17 mouse cellular contexts compared by ENCODE assay signal in genomic region chr12:80041510-80042324, GRCm38 (mm10).
A peak's percentile ranks its signal among the peaks of the same experiment; 100 is the strongest.
DNase-seq lines count a peak whose midpoint lies in the region; ATAC-seq lines count a peak whose summit lies in the region.
"Had no signal": no experiment of that assay in that cellular context is flagged by ENCODE, and none has a peak within 500 bp of the region (broad histone marks: within the 10 kb centered on the region; RNA-seq: fewer than 3 reads in every experiment).

No protein-coding gene starts in this region.

- no peak overlapping the region for H3K4me2 ChIP-seq in forebrain, embryonic 11.5 days (ENCODE audit: low read depth, low read length, severe bottlenecking)
- no peak overlapping the region for H3K4me2 ChIP-seq in intestine, embryonic 16.5 days (ENCODE audit: low read depth, low read length)
- H3K4me2 ChIP-seq: forebrain, embryonic 13.5 days; hindbrain, embryonic 12.5 days; lung, embryonic 15.5 days had no signal

- H3K27me3 ChIP-seq in forebrain, embryonic 10.5 days (ENCODE audit: poor library complexity, severe bottlenecking): no peaks in the 10 kb centered on the region
- no peaks in the 10 kb centered on the region for H3K27me3 ChIP-seq in forebrain, embryonic 11.5 days (ENCODE audit: control insufficient read depth, insufficient read depth, low read length)
- H3K27me3 ChIP-seq in intestine, embryonic 16.5 days (replicated peaks; ENCODE audit: control insufficient read depth, insufficient read depth, low read length): no peaks in the 10 kb centered on the region
- H3K27me3 ChIP-seq in splenic B cell, adult 2 months (ENCODE audit: control insufficient read depth, insufficient read depth, low read length, poor library complexity, severe bottlenecking): no peaks in the 10 kb centered on the region
- H3K27me3 ChIP-seq: forebrain, embryonic 13.5 days; hindbrain, embryonic 12.5 days; lung, embryonic 15.5 days had no signal

- peaks cover 39% of the 10 kb centered on the region for H3K4me1 ChIP-seq in forebrain, embryonic 10.5 days
- H3K4me1 ChIP-seq in forebrain, embryonic 11.5 days (replicated peaks; ENCODE audit: control insufficient read depth, insufficient read depth, low read length): no peaks in the 10 kb centered on the region
- H3K4me1 ChIP-seq in intestine, embryonic 16.5 days (ENCODE audit: control insufficient read depth, insufficient read depth, low read length): peaks cover 9% of the 10 kb centered on the region; the same call in 1 of the 2 replicates
- H3K4me1 ChIP-seq: forebrain, embryonic 13.5 days had no signal

- H3K27ac ChIP-seq in forebrain, embryonic 10.5 days: peak overlapping the region; percentile 36; the same call in 1 of the 2 replicates
- no peak overlapping the region for H3K27ac ChIP-seq in forebrain, embryonic 11.5 days (ENCODE audit: low read depth, low read length)
- peak overlapping the region; percentile 50 for H3K27ac ChIP-seq in intestine, embryonic 16.5 days (ENCODE audit: low read length)
- H3K27ac ChIP-seq: forebrain, embryonic 13.5 days; hindbrain, embryonic 12.5 days; lung, embryonic 15.5 days had no signal

- no peak for ATAC-seq in forebrain, embryonic 11.5 days (replicated peaks; ENCODE audit: low FRiP score)
- peak; percentile 90 for ATAC-seq in intestine, embryonic 16.5 days
- ATAC-seq: activated CD4-positive, CD25-positive, alpha-beta regulatory T cell, adult 4 months; forebrain, embryonic 13.5 days; inflammation-experienced regulatory T-cells, adult 6 months had no signal

- H3K36me3 ChIP-seq in forebrain, embryonic 10.5 days (replicated peaks): no peaks in the 10 kb centered on the region
- H3K36me3 ChIP-seq in forebrain, embryonic 11.5 days (ENCODE audit: control insufficient read depth, insufficient read depth, low read length): no peaks in the 10 kb centered on the region
- no peaks in the 10 kb centered on the region for H3K36me3 ChIP-seq in intestine, embryonic 16.5 days (ENCODE audit: control insufficient read depth, insufficient read depth, low read length)
- H3K36me3 ChIP-seq in splenic B cell, adult 2 months (ENCODE audit: control insufficient read depth, insufficient read depth, low read length, poor library complexity, severe bottlenecking): no peaks in the 10 kb centered on the region
- H3K36me3 ChIP-seq: hindbrain, embryonic 12.5 days; lung, embryonic 15.5 days had no signal

- no peaks in the 10 kb centered on the region for H3K9me3 ChIP-seq in forebrain, embryonic 10.5 days
- no peaks in the 10 kb centered on the region for H3K9me3 ChIP-seq in forebrain, embryonic 11.5 days (ENCODE audit: control insufficient read depth, low read length)
- no peaks in the 10 kb centered on the region for H3K9me3 ChIP-seq in intestine, embryonic 16.5 days (ENCODE audit: control insufficient read depth, low read length)
- H3K9me3 ChIP-seq: forebrain, embryonic 13.5 days; hindbrain, embryonic 12.5 days; lung, embryonic 15.5 days; megakaryocyte, embryonic 14.5 days had no signal

- H3K9ac ChIP-seq in forebrain, embryonic 11.5 days (ENCODE audit: low read length): no peak overlapping the region
- H3K9ac ChIP-seq in intestine, embryonic 16.5 days (ENCODE audit: low read depth, low read length): no peak overlapping the region
- H3K9ac ChIP-seq: forebrain, embryonic 13.5 days; hindbrain, embryonic 12.5 days; lung, embryonic 15.5 days had no signal

- H3K4me3 ChIP-seq in forebrain, embryonic 10.5 days: no peak overlapping the region
- H3K4me3 ChIP-seq in forebrain, embryonic 11.5 days (ENCODE audit: low read depth, low read length): no peak overlapping the region
- H3K4me3 ChIP-seq in intestine, embryonic 16.5 days (ENCODE audit: low read length): no peak overlapping the region
- H3K4me3 ChIP-seq: forebrain, embryonic 13.5 days; hindbrain, embryonic 12.5 days; lung, embryonic 15.5 days; megakaryocyte, embryonic 14.5 days had no signal

- WGBS in forebrain, embryonic 10.5 days: 84% methylated on average over 11 of the region's 11 CpGs
- WGBS in forebrain, embryonic 11.5 days: 86% methylated on average over 11 of the region's 11 CpGs
- 72% methylated on average over 11 of the region's 11 CpGs for WGBS in intestine, embryonic 16.5 days

- no peak for DNase-seq in forebrain, embryonic 10.5 days (ENCODE audit: extremely low spot score, low spot score)
- DNase-seq in forebrain, embryonic 11.5 days (ENCODE audit: low spot score): no peak
- peak; percentile 23 for DNase-seq in lung, postnatal 36 days
- no peak for DNase-seq in lung, postnatal 14 days
- DNase-seq in splenic B cell, adult 2 months (ENCODE audit: low read depth, low spot score): peak; percentile 65
- DNase-seq in kidney, postnatal 10 days: no peak
- no peak for DNase-seq in kidney, adult 9 months
- DNase-seq: adrenal gland, postnatal 25 days; cerebellum, adult 2 months; thymus, postnatal 36 days had no signal

Comparison
In these comparisons a context has a peak if more than half of its experiments do, and no peak if none do; other contexts are left out.
1. DNase-seq: peak in lung, postnatal 36 days (single experiment) and splenic B cell, adult 2 months (single experiment); none in forebrain, embryonic 10.5 days (single experiment), forebrain, embryonic 11.5 days (single experiment), lung, postnatal 14 days (single experiment), kidney, postnatal 10 days (single experiment) and kidney, adult 9 months (single experiment).